Mouse (Mus musculus): ENCODE data around the gene Kif3b.
A peak's percentile ranks its signal among the peaks of the same experiment; 100 is the strongest.
"Not testable (repeated sequence)": the region's sequence is repeated elsewhere in the genome, so short reads cannot be mapped to it uniquely, and the experiment has no call there.

Kif3b gene

GRCm38 (mm10) chr2:153346221-153347182 is 55.3 kb downstream of the Kif3b start:
- peak; percentile 61 for DNase-seq (ENCODE audit: low spot score)

DNA sequence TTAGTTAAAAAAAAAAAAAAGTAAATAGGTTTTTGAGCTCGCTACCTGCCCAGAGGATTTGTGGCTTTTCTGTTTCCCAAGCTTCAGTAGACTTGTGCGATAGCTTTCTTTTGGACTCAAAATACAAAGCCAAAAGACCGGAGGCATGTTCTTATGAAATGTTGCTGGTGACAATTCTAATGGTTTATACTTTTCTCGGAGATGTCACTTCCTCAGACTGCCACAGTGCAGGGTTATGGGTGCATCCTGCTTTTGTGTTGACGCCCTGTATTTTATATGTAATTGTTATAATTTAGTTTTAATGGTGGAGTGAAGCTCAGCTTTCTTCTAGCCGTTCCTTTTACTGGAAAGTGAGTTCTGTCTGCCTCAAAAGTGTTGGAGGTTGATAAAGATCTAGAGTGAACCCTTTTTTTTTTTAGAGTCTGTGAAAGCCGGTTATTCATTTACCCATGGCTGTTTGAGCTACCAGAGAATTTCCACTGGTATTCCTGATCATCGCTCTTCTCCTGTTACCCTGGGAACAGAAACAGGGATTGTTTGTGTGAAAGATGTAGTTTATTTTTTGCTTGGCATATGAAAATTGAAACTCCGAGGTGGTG is 56.1 kb downstream of the Kif3b start:
- no peak for DNase-seq (ENCODE audit: low spot score)

GRCm38 (mm10) chr2:153348100-153348831 is 57.1 kb downstream of the Kif3b start:
- DNase-seq (ENCODE audit: low spot score): no peak

DNA sequence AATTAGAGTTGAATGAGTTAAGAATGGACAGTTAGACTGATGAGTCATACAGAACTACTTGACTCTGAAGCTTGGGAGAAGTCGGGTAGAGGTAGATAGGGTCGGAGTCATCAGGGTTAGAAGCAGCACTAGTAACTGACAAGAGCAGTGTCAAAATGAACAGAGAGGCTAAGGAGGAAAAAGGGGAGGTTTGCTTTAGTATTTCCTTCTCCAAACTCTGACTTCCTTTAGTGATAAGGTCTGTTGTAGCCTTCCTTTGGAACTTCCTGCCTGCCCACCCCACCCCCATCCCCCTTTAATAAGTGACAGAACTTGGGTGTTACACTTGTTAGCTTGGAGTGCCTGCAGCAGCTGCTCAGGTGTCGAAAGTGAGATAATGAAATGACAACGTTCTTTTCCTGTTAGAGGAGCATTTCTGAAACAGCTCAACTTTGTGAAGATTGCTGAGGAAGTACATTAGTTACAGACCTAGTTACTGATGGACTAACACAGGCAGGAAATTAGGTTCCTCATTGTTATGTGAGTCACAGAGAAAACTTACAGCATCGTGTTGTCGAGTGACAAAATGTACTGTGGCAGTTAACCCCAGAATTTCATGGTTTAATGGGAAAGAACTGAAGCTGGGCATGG is 59.5 kb downstream of the Kif3b start:
- DNase-seq (ENCODE audit: low spot score): no peak

DNA sequence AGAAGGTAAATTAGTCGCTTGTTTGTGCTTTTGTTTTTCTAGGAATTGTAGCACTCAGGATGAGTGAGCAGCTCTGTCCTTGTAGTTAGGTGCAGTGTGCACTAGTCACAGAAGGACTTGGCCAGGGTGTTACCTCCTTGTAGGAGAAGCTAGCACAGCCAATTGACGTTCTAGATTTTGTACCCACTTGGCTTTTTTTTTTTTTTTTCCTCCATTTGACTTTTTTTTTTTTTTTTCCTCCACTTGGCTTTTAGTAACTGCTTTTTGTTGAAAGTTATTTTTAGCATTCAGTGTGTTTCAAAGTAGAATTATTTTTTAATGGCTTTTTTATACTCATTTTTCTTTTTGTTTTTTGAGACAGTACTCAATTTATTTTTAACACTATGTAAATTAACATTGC is 63.4 kb downstream of the Kif3b start:
- no peak for DNase-seq (ENCODE audit: low spot score)

GRCm38 (mm10) chr2:153356784-153357183 is 65.6 kb downstream of the Kif3b start:
- no peak for DNase-seq (ENCODE audit: low spot score)

GRCm38 (mm10) chr2:153361101-153361710 is 70.0 kb downstream of the Kif3b start:
- DNase-seq (ENCODE audit: low spot score): no peak

- DNase-seq (ENCODE audit: low spot score): not testable (repeated sequence)
Observed at GRCm38 (mm10) chr2:153364531-153364930, 73.3 kb downstream of the Kif3b start.

DNA sequence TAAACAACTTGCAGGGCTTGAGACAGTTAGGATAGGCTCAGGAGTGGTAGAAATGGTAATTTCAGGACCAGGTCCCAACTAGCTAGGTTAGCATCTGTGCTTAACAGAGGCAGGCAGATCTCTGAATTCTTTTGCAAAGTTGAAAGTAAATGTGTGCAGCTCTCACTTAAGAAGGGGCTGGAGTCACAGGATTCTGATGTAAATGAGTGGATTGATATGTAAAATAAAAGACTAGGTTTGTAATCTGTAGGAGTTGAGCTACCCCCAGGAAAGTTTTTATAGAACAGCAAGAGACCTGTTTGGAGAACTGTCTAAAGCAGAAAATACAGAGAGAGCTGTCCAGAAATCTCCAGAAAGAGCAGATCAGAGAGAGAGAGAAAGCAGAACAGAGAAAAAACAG is 79.7 kb downstream of the Kif3b start:
- DNase-seq (ENCODE audit: low spot score): no peak

DNA sequence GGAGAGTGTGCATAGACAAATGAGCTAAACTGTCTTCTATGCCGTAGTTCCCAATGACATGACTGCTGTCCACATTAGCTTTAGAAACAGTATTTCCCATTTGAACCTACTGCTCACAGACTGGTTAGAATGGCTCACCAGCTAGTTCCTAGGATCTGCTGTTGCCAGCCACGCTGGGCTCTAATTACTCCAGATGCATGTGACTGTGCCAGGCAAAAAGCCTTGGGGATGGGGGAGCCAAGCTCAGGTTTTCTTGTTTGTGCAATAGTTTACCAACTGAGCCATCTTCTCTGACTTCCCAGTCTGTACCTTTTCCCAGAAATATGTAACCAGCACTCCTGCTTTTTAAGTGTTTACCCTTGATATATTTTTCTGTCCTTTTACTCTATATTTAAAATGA is 84.2 kb downstream of the Kif3b start:
- DNase-seq (ENCODE audit: low spot score): no peak

- DNase-seq (ENCODE audit: low spot score): no peak
Observed at GRCm38 (mm10) chr2:153380479-153380878, 89.3 kb downstream of the Kif3b start.
